Mouse (Mus musculus): Measurements from ENCODE around the gene Ccr3.

DNA sequence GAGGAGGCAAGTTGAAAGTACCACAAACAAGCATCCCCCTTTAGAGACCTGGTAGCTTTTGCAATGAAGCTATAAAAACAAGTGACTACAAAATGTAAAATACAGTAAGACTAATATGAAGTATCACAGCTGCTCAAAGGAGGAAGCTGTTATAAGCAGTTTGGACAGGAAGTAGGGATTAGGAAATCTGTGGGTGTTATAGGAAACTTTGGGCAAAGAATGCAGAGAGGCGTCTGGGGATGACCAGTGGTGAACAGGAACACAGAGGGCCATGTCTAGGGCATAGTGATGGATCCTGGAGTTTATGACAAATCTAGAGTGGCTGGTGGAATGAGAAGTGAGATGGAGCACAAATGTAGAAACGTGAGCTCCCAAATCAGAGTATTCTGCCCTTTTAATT, 31.8 kb downstream of the Ccr3 start:
- no peak for TF ChIP-seq CTCF (IDR thresholded peaks at IDR 0.05 in 2 of 3, conservative IDR thresholded peaks at IDR 0.05 in 1 of 3; ENCODE audit: control insufficient read depth in 1 of 3, insufficient read depth in 1 of 3, low read depth in 2 of 3, low read length in 3 of 3, poor library complexity in 1 of 3, severe bottlenecking in 1 of 3)
- TF ChIP-seq RCOR1 (IDR thresholded peaks at IDR 0.05; ENCODE audit: low read depth, low read length) = no peak
